Comparison of ENCODE assay signal across 8 mouse cellular contexts in the genomic region with DNA sequence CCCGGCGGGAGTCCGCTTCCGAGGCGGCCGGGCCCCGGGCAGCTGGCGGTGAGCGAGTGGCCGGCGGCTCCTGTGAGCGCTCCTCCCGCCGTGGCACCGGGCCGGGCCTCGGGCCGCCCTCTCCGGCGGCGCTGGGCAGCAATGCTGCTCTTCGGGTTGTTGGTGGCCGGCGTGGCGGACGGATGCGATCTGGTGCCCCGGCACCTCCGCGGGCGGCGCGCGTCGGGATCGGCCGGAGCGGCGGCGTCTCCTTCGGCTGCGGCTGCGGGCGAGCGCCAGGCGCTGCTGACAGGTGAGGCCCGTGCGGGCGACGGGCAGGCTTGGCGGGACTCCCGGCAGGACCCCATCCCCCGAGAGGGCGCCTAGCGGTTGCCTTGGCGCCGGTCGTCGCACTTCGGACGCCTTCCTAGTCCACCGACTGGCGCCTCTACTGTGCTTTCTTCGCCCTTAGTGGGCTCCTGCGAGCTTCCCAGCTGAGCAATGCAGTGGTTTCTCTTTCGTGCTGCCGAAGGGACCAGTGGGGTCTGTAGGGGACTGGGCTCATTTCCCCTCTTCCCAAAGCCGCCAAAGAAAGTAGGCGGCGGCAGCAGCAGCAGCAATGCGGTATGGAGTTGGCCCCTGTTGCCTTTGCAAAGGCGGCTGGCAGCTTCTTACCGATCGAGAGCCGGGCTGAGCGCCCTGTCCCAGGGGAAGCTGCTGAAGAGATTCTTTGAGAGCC. TPM values are rescaled to one million over a fixed set of nuclear protein-coding genes. Genes with fewer than 3 reads are reported as not detected.
A peak's percentile ranks its signal among the peaks of the same experiment; 100 is the strongest.
DNase-seq lines count a peak whose midpoint lies in the region; ATAC-seq and TF ChIP-seq lines count a peak whose summit lies in the region.

No protein-coding gene starts in this region.

- TF ChIP-seq EP300 in stomach, postnatal 0 days (optimal IDR thresholded peaks at IDR 0.05), result no peak

- H3K9ac ChIP-seq in heart, embryonic 11.5 days (ENCODE audit: low read depth, low read length), result peak overlapping the region; percentile 94
- H3K9ac ChIP-seq in kidney, embryonic 16.5 days (replicated peaks; ENCODE audit: low read length), result peak overlapping the region; percentile 95
- peak overlapping the region; percentile 79 for H3K9ac ChIP-seq in liver, embryonic 15.5 days
- peak overlapping the region; percentile 93 for H3K9ac ChIP-seq in neural tube, embryonic 12.5 days
- peak overlapping the region; percentile 92 for H3K9ac ChIP-seq in stomach, postnatal 0 days (ENCODE audit: low read length)

- H3K4me2 ChIP-seq in heart, embryonic 11.5 days, result peak overlapping the region; percentile 77
- peak overlapping the region; percentile 66 for H3K4me2 ChIP-seq in kidney, embryonic 16.5 days (replicated peaks; ENCODE audit: low read depth, low read length)
- peak overlapping the region; percentile 88 for H3K4me2 ChIP-seq in liver, embryonic 15.5 days
- H3K4me2 ChIP-seq in neural tube, embryonic 12.5 days (replicated peaks), result peak overlapping the region; percentile 65
- H3K4me2 ChIP-seq in stomach, postnatal 0 days (replicated peaks; ENCODE audit: low read depth), result peak overlapping the region; percentile 69

- peaks cover 17% of the 10 kb centered on the region for H3K4me1 ChIP-seq in bone marrow macrophage, adult 2 months (ENCODE audit: control insufficient read depth, insufficient read depth, low read length)
- H3K4me1 ChIP-seq in heart, embryonic 11.5 days (ENCODE audit: control insufficient read depth, insufficient read depth, low read length), result peaks cover 9% of the 10 kb centered on the region
- peaks cover 37% of the 10 kb centered on the region for H3K4me1 ChIP-seq in kidney, embryonic 16.5 days (ENCODE audit: insufficient read depth, low read length)
- peaks cover 36% of the 10 kb centered on the region for H3K4me1 ChIP-seq in liver, embryonic 15.5 days (replicated peaks)
- H3K4me1 ChIP-seq in neural tube, embryonic 12.5 days, result peaks cover 15% of the 10 kb centered on the region
- H3K4me1 ChIP-seq in stomach, postnatal 0 days (replicated peaks; ENCODE audit: control insufficient read depth, insufficient read depth), result no peaks in the 10 kb centered on the region

- 0 out of 2 replicates have a peak, but pooled peaks have one; percentile 35 for ATAC-seq in erythroblast, adult 5-6 weeks (replicated peaks; ENCODE audit: low FRiP score, poor library complexity, severe bottlenecking)
- ATAC-seq in heart, embryonic 11.5 days (replicated peaks; ENCODE audit: insufficient number of reproducible peaks, low FRiP score, low TSS enrichment), result peak; percentile 57
- ATAC-seq in kidney, embryonic 16.5 days (ENCODE audit: low FRiP score, low TSS enrichment), result peak; percentile 60
- ATAC-seq in liver, embryonic 15.5 days (ENCODE audit: insufficient read depth), result peak; percentile 65
- peak; percentile 67 for ATAC-seq in neural tube, embryonic 12.5 days (ENCODE audit: low FRiP score, low read depth)
- peak; percentile 1 for ATAC-seq in stomach, postnatal 0 days (ENCODE audit: low FRiP score, low TSS enrichment)

- H3K36me3 ChIP-seq in heart, embryonic 11.5 days (ENCODE audit: control insufficient read depth, insufficient read depth, low read length), result no peaks in the 10 kb centered on the region
- no peaks in the 10 kb centered on the region for H3K36me3 ChIP-seq in kidney, embryonic 16.5 days (ENCODE audit: insufficient read depth, low read length)
- H3K36me3 ChIP-seq in liver, embryonic 15.5 days (replicated peaks), result no peaks in the 10 kb centered on the region
- H3K36me3 ChIP-seq in neural tube, embryonic 12.5 days, result no peaks in the 10 kb centered on the region
- H3K36me3 ChIP-seq in stomach, postnatal 0 days (ENCODE audit: control insufficient read depth, insufficient read depth, low read length), result no peaks in the 10 kb centered on the region

- WGBS in heart, embryonic 11.5 days (ENCODE audit: insufficient replicate concordance), result under 1% methylated on average over 67 of the region's 76 CpGs
- under 1% methylated on average over 75 of the region's 76 CpGs for WGBS in kidney, embryonic 16.5 days
- WGBS in liver, embryonic 15.5 days (ENCODE audit: insufficient replicate concordance), result under 1% methylated on average over 67 of the region's 76 CpGs
- WGBS in neural tube, embryonic 12.5 days, result under 1% methylated on average over 70 of the region's 76 CpGs
- under 1% methylated on average over 70 of the region's 76 CpGs for whole genome bisulfite sequencing in stomach, postnatal 0 days

- no peak for TF ChIP-seq CTCF in bone marrow macrophage, adult 2 months (IDR thresholded peaks at IDR 0.05; ENCODE audit: low read depth, low read length)
- TF ChIP-seq CTCF in stomach, postnatal 0 days (IDR thresholded peaks at IDR 0.05; ENCODE audit: low read depth), result no peak

- H3K27ac ChIP-seq in bone marrow macrophage, adult 2 months (ENCODE audit: insufficient read depth, low read depth, low read length), result peak overlapping the region; percentile 24
- peak overlapping the region; percentile 92 for H3K27ac ChIP-seq in heart, embryonic 11.5 days (ENCODE audit: low read depth, low read length)
- peak overlapping the region; percentile 94 for H3K27ac ChIP-seq in kidney, embryonic 16.5 days (ENCODE audit: low read length)
- peak overlapping the region; percentile 80 for H3K27ac ChIP-seq in liver, embryonic 15.5 days (replicated peaks)
- H3K27ac ChIP-seq in neural tube, embryonic 12.5 days, result peak overlapping the region; percentile 82
- peak overlapping the region; percentile 95 for H3K27ac ChIP-seq in stomach, postnatal 0 days (replicated peaks)

- no peaks in the 10 kb centered on the region for H3K27me3 ChIP-seq in heart, embryonic 11.5 days (ENCODE audit: control insufficient read depth, insufficient read depth, low read length)
- H3K27me3 ChIP-seq in kidney, embryonic 16.5 days (ENCODE audit: insufficient read depth, low read length), result no peaks in the 10 kb centered on the region
- H3K27me3 ChIP-seq in liver, embryonic 15.5 days, result peaks cover 20% of the 10 kb centered on the region
- H3K27me3 ChIP-seq in neural tube, embryonic 12.5 days (replicated peaks), result no peaks in the 10 kb centered on the region
- no peaks in the 10 kb centered on the region for H3K27me3 ChIP-seq in stomach, postnatal 0 days (ENCODE audit: control insufficient read depth, insufficient read depth, low read length)

- DNase-seq in CD4-positive helper T cell, adult 2 months (ENCODE audit: low read depth, low spot score), result peak; percentile 70
- DNase-seq in stomach, postnatal 0 days (ENCODE audit: low spot score), result peak; percentile 68

- H3K9me3 ChIP-seq in heart, embryonic 11.5 days (replicated peaks; ENCODE audit: control insufficient read depth, low read length), result no peaks in the 10 kb centered on the region
- H3K9me3 ChIP-seq in kidney, embryonic 16.5 days (ENCODE audit: low read length), result no peaks in the 10 kb centered on the region
- H3K9me3 ChIP-seq in liver, embryonic 15.5 days (replicated peaks), result no peaks in the 10 kb centered on the region
- H3K9me3 ChIP-seq in neural tube, embryonic 12.5 days, result no peaks in the 10 kb centered on the region
- no peaks in the 10 kb centered on the region for H3K9me3 ChIP-seq in stomach, postnatal 0 days (ENCODE audit: control insufficient read depth, low read length)

- H3K4me3 ChIP-seq in bone marrow macrophage, adult 2 months (ENCODE audit: insufficient read depth, low read length), result peak overlapping the region; percentile 84
- H3K4me3 ChIP-seq in heart, embryonic 11.5 days (ENCODE audit: low read depth, low read length), result peak overlapping the region; percentile 92
- peak overlapping the region; percentile 94 for H3K4me3 ChIP-seq in kidney, embryonic 16.5 days (ENCODE audit: low read length)
- H3K4me3 ChIP-seq in liver, embryonic 15.5 days (replicated peaks), result peak overlapping the region; percentile 86
- H3K4me3 ChIP-seq in neural tube, embryonic 12.5 days, result peak overlapping the region; percentile 89
- peak overlapping the region; percentile 98 for H3K4me3 ChIP-seq in stomach, postnatal 0 days (ENCODE audit: low read depth, low read length)

- no peak for TF ChIP-seq POLR2A in bone marrow macrophage, adult 2 months (IDR thresholded peaks at IDR 0.05; ENCODE audit: borderline replicate concordance, low read depth, low read length)

RNA-seq across cellular contexts. Expression of a gene that starts 0.6 kb away (rescaled TPM):
- polyA plus RNA-seq in bone marrow macrophage, adult 2 months (2012; ENCODE audit: insufficient read depth, insufficient read length, missing spikeins), result 33.3 and 37.9 TPM in 2 replicates
- 3.3 and 8.8 TPM in 2 replicates for total RNA-seq in erythroblast, adult 5-6 weeks (2015; ENCODE audit: low replicate concordance)
- total RNA-seq in erythroblast, adult 5-6 weeks (2017; ENCODE audit: low replicate concordance), result 7.9 and 8.6 TPM in 2 replicates
- polyA plus RNA-seq in heart, embryonic 11.5 days (2014; fragmentation: Nextera tagmentation; extraction: Ambion mirVana), result 9.9 and 16.1 TPM in 2 replicates
- polyA plus RNA-seq in kidney, embryonic 16.5 days (2015; fragmentation: Nextera tagmentation; extraction: Ambion mirVana), result 18.0 and 19.6 TPM in 2 replicates
- polyA plus RNA-seq in liver, embryonic 15.5 days (2015; fragmentation: Nextera tagmentation; extraction: Ambion mirVana), result 5.0 and 5.3 TPM in 2 replicates
- polyA plus RNA-seq in neural tube, embryonic 12.5 days (2016; fragmentation: Nextera tagmentation; extraction: Ambion mirVana), result 27.0 and 29.5 TPM in 2 replicates
- 14.0 TPM in 2 replicates for polyA plus RNA-seq in stomach, postnatal 0 days (2015; fragmentation: Nextera tagmentation; extraction: Ambion mirVana)

Comparison
In these comparisons a context has a peak if more than half of its experiments do, and no peak if none do; other contexts are left out.
1. Peak in every context shown above with its lines: DNase-seq, ATAC-seq, H3K4me3 ChIP-seq and H3K27ac ChIP-seq.
2. H3K27ac ChIP-seq: peak in every context shown above with its lines; median percentile 95 in stomach, postnatal 0 days; 94 in kidney, embryonic 16.5 days; 92 in heart, embryonic 11.5 days; 82 in neural tube, embryonic 12.5 days; 80 in liver, embryonic 15.5 days; 24 in bone marrow macrophage, adult 2 months.
3. ATAC-seq: peak in every context shown above with its lines; median percentile 67 in neural tube, embryonic 12.5 days; 65 in liver, embryonic 15.5 days; 60 in kidney, embryonic 16.5 days; 57 in heart, embryonic 11.5 days; 35 in erythroblast, adult 5-6 weeks; 1 in stomach, postnatal 0 days.